Mouse (Mus musculus) neural tube, embryonic 11.5 days (tissue): ENCODE data around the gene Slc6a13. TPM values are rescaled to one million over a fixed set of nuclear protein-coding genes. Genes with fewer than 3 reads are reported as not detected.

ENCODE experiments used
- ATAC-seq: fragments of 200-750 bp; cut with Nextera tagmentation; 2 replicates; pipeline ENCODE4 v1.8.0; 2017; ENCODE audit warnings: moderate number of reproducible peaks, mild to moderate bottlenecking, moderate TSS enrichment, moderate library complexity; ENCODE audit not compliant: insufficient read depth, low FRiP score, low TSS enrichment
- DNase-seq: peaks from one replicate; pipeline ENCODE4 v3.0.0-alpha.2; 2015; ENCODE audit warnings: low spot score
- H3K27ac ChIP-seq: fragments of 300-500 bp; sonication (generic); 2 replicates; pipeline ENCODE4 v1.5.1; 2014; ENCODE audit warnings: low read depth, mild to moderate bottlenecking, low read length
- H3K27me3 ChIP-seq: fragments of 300-500 bp; sonication (generic); 2 replicates; pipeline ENCODE4 v1.6.1; 2014; ENCODE audit warnings: mild to moderate bottlenecking, low read length, mixed read lengths; ENCODE audit not compliant: control insufficient read depth, insufficient read depth
- H3K36me3 ChIP-seq: fragments of 300-500 bp; sonication (generic); 2 replicates; pipeline ENCODE4 v1.6.1; 2014; ENCODE audit warnings: mild to moderate bottlenecking, low read length, moderate library complexity, mixed read lengths; ENCODE audit not compliant: control insufficient read depth, insufficient read depth
- H3K4me1 ChIP-seq: fragments of 300-500 bp; sonication (generic); 2 replicates; pipeline ENCODE4 v1.6.1; 2014; ENCODE audit warnings: low read length, mixed read lengths; ENCODE audit not compliant: control insufficient read depth, insufficient read depth
- H3K4me2 ChIP-seq: fragments of 300-500 bp; sonication (generic); 2 replicates; pipeline ENCODE4 v1.6.1; 2014; ENCODE audit warnings: low read depth, mild to moderate bottlenecking, moderate library complexity
- H3K4me3 ChIP-seq: fragments of 300-500 bp; sonication (generic); 2 replicates; pipeline ENCODE4 v1.5.1; 2014; ENCODE audit warnings: low read depth, low read length
- H3K9ac ChIP-seq: fragments of 300-500 bp; sonication (generic); 2 replicates; pipeline ENCODE4 v1.6.1; 2014; ENCODE audit warnings: mild to moderate bottlenecking, low read length
- H3K9me3 ChIP-seq: fragments of 300-500 bp; sonication (generic); 2 replicates; pipeline ENCODE4 v1.6.1; 2016; ENCODE audit warnings: low read length; ENCODE audit not compliant: control insufficient read depth
- WGBS: fragments of 180-500 bp; shearing (Covaris S2); extraction: QIAGEN DNeasy Blood & Tissue Kit; methylation state at CpG from one replicate; pipeline ENCODE4 v1.1.7; 2014; 5-methylcytosine and 5-hydroxymethylcytosine counted together
- microRNA-seq: library from miRNA; unstranded; fragments of <30 nt; microRNA quantifications from one replicate; pipeline ENCODE4, GENCODE M21; 2016
- polyA plus RNA-seq: library from polyadenylated mRNA; unstranded; fragments of >200 nt; fragmentation: Nextera tagmentation; extraction: Ambion mirVana; gene quantifications from 2 replicates; pipeline ENCODE4 v1.2.1, GENCODE M21; 2014

Slc6a13 gene
- polyA plus RNA-seq, 1 experiment from 2014 or later: 2.9 TPM

GRCm38 (mm10) chr6:121376159-121376558 is 76.1 kb downstream of the Slc6a13 start:
- no peak overlapping the region for H3K4me3 ChIP-seq
- no peak overlapping the region for H3K27ac ChIP-seq
- DNase-seq: no peak
- ATAC-seq: no peak
- H3K36me3 ChIP-seq: no peaks in the 10 kb centered on the region
- H3K27me3 ChIP-seq: no peaks in the 10 kb centered on the region
- H3K4me2 ChIP-seq: no peak overlapping the region
- no peaks in the 10 kb centered on the region for H3K4me1 ChIP-seq
- 79% methylated on average over 12 of the region's 12 CpGs for WGBS
- no peaks in the 10 kb centered on the region for H3K9me3 ChIP-seq
- no peak overlapping the region for H3K9ac ChIP-seq

GRCm38 (mm10) chr6:121378256-121378655 is 78.2 kb downstream of the Slc6a13 start:
- Histone ChIP-seq H3K9me3 (no peaks in the 10 kb centered on the region), H3K27ac (no peak overlapping the region), H3K36me3 (no peaks in the 10 kb centered on the region), H3K9ac (no peak overlapping the region), H3K4me2 (no peak overlapping the region), H3K27me3 (no peaks in the 10 kb centered on the region), H3K4me1 (no peaks in the 10 kb centered on the region), H3K4me3 (no peak overlapping the region)
- 54% methylated on average over 4 of the region's 4 CpGs for WGBS
- no peak for DNase-seq
- no peak; the same call in 1 of the 2 replicates for ATAC-seq

- Histone ChIP-seq H3K4me3 (no peak overlapping the region), H3K4me2 (no peak overlapping the region), H3K9me3 (no peaks in the 10 kb centered on the region), H3K36me3 (no peaks in the 10 kb centered on the region), H3K9ac (no peak overlapping the region), H3K27me3 (no peaks in the 10 kb centered on the region), H3K4me1 (no peaks in the 10 kb centered on the region), H3K27ac (no peak overlapping the region)
- ATAC-seq: no peak
- DNase-seq: no peak
- 71% methylated on average over 8 of the region's 8 CpGs for WGBS
These were observed 80.5 kb downstream of the Slc6a13 start for GRCm38 (mm10) chr6:121380576-121380975.

- H3K36me3 ChIP-seq: no peaks in the 10 kb centered on the region
- 59% methylated on average over 10 of the region's 10 CpGs for WGBS
- no peaks in the 10 kb centered on the region for H3K4me1 ChIP-seq
- no peak overlapping the region for H3K4me2 ChIP-seq
- H3K27me3 ChIP-seq: no peaks in the 10 kb centered on the region
- peak; percentile 23; the same call in 1 of the 2 replicates for ATAC-seq
- no peak overlapping the region for H3K4me3 ChIP-seq
- no peak overlapping the region for H3K27ac ChIP-seq
- no peak overlapping the region for H3K9ac ChIP-seq
- H3K9me3 ChIP-seq: no peaks in the 10 kb centered on the region
- DNase-seq: no peak
These were observed 82.0 kb downstream of the Slc6a13 start for GRCm38 (mm10) chr6:121382071-121382470.

GRCm38 (mm10) chr6:121385397-121385796 is 85.4 kb downstream of the Slc6a13 start:
- no peak overlapping the region for H3K4me3 ChIP-seq
- H3K27me3 ChIP-seq: no peaks in the 10 kb centered on the region
- 86% methylated on average over 3 of the region's 3 CpGs for WGBS
- no peak for DNase-seq
- no peak overlapping the region for H3K9ac ChIP-seq
- H3K9me3 ChIP-seq: no peaks in the 10 kb centered on the region
- ATAC-seq: no peak
- no peaks in the 10 kb centered on the region for H3K4me1 ChIP-seq
- H3K27ac ChIP-seq: no peak overlapping the region
- no peak overlapping the region for H3K4me2 ChIP-seq
- H3K36me3 ChIP-seq: no peaks in the 10 kb centered on the region

Small RNA genes within 50 kb of the gene (microRNA-seq; reads per million reads assigned to microRNA genes)
- not detected for gene Gm24855

Other genes with a start within 250 kb of the Slc6a13 start
- 18.4 and 19.6 TPM in 2 replicates for gene Mical3, start 169.2 kb upstream of the Slc6a13 start, polyA plus RNA-seq
- 7.1 and 7.8 TPM in 2 replicates for gene Pex26, start 116.6 kb upstream of the Slc6a13 start, polyA plus RNA-seq
- gene Tuba8, start 89.5 kb upstream of the Slc6a13 start, polyA plus RNA-seq: 0.31 and 0.49 TPM in 2 replicates
- gene Usp18, start 54.3 kb upstream of the Slc6a13 start, polyA plus RNA-seq: 1.2 TPM in 2 replicates
- gene Slc6a12, start 42.8 kb downstream of the Slc6a13 start, polyA plus RNA-seq: not detected in 2 replicates
- 2.5 and 2.6 TPM in 2 replicates for gene Iqsec3, start 173.5 kb downstream of the Slc6a13 start, polyA plus RNA-seq